Mouse (Mus musculus) kidney, embryonic 14.5 days (tissue): ENCODE data around the gene Spem1. TPM values are rescaled to one million over a fixed set of nuclear protein-coding genes. Genes with fewer than 3 reads are reported as not detected.
A peak's percentile ranks its signal among the peaks of the same experiment; 100 is the strongest.

Experiments used
- ATAC-seq: fragments of 200-750 bp; cut with Nextera tagmentation; 2 replicates; pipeline ENCODE4 v1.8.0; 2017; ENCODE audit warnings: moderate number of reproducible peaks, mild to moderate bottlenecking, moderate TSS enrichment, moderate library complexity; ENCODE audit not compliant: low FRiP score, low TSS enrichment
- H3K27ac ChIP-seq: fragments of 300-500 bp; sonication (generic); 2 replicates; pipeline ENCODE4 v1.5.1; 2014; ENCODE audit warnings: low read depth, mild to moderate bottlenecking, low read length, moderate library complexity, mixed read lengths
- H3K27me3 ChIP-seq: fragments of 300-500 bp; sonication (generic); 2 replicates; pipeline ENCODE4 v1.6.1; 2014; ENCODE audit warnings: mild to moderate bottlenecking, low read length; ENCODE audit not compliant: control insufficient read depth, insufficient read depth
- H3K36me3 ChIP-seq: fragments of 300-500 bp; sonication (generic); 2 replicates; pipeline ENCODE4 v1.6.1; 2014; ENCODE audit warnings: low read length, mixed read lengths; ENCODE audit not compliant: control insufficient read depth, insufficient read depth
- H3K4me1 ChIP-seq: fragments of 300-500 bp; sonication (generic); 2 replicates; pipeline ENCODE4 v1.6.1; 2014; ENCODE audit warnings: low read length, mixed read lengths; ENCODE audit not compliant: control insufficient read depth, insufficient read depth
- H3K4me2 ChIP-seq: fragments of 300-500 bp; sonication (generic); replicated peaks from 2 replicates; pipeline ENCODE4 v1.6.1; 2014; ENCODE audit warnings: low read depth, mild to moderate bottlenecking, low read length
- H3K4me3 ChIP-seq: fragments of 300-500 bp; sonication (generic); 2 replicates; pipeline ENCODE4 v1.5.1; 2014; ENCODE audit warnings: mild to moderate bottlenecking, low read length
- H3K9ac ChIP-seq: fragments of 300-500 bp; sonication (generic); 2 replicates; pipeline ENCODE4 v1.6.1; 2014; ENCODE audit warnings: low read depth, mild to moderate bottlenecking, low read length, moderate library complexity
- H3K9me3 ChIP-seq: fragments of 300-500 bp; sonication (generic); 2 replicates; pipeline ENCODE4 v1.6.1; 2016; ENCODE audit warnings: low read length; ENCODE audit not compliant: control insufficient read depth
- WGBS: fragments of 180-500 bp; shearing (Covaris S2); extraction: QIAGEN DNeasy Blood & Tissue Kit; methylation state at CpG from one replicate; pipeline ENCODE4 v1.1.7; 2014; 5-methylcytosine and 5-hydroxymethylcytosine counted together
- polyA plus RNA-seq: library from polyadenylated mRNA; unstranded; fragments of >200 nt; fragmentation: Nextera tagmentation; extraction: Ambion mirVana; gene quantifications from 2 replicates; pipeline ENCODE4 v1.2.1, GENCODE M21; 2014

Gene Spem1
- polyA plus RNA-seq, 1 experiment from 2014 or later: 0.27 TPM

DNA sequence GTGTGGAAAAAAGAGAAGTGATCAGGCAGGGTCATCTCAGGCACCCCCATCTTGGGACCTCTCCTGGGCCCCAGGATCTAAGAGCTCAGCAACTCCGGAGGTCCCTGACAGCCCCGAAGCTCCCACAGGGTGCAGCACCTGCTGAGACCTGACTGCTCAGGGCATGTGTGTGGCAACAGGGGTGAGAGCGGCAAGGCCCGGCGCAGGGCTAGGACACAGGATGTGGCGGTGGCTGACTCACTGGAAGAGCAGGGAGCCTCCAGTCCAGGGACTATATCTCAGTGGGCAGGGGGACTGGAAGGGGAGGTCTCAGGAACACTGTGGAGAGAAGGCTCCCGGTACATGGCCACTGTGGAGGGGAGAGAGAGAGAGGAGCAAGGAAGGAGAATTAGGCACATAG lies 24.1 kb downstream of the Spem1 start:
- 80% methylated on average over 7 of the region's 7 CpGs for WGBS
- no peak for ATAC-seq
- Histone ChIP-seq H3K36me3 (no peaks in the 10 kb centered on the region), H3K4me3 (no peak overlapping the region), H3K9ac (no peak overlapping the region), H3K27ac (no peak overlapping the region), H3K27me3 (peaks cover 20% of the 10 kb centered on the region), H3K4me2 (no peak overlapping the region), H3K4me1 (peaks cover 26% of the 10 kb centered on the region), H3K9me3 (no peaks in the 10 kb centered on the region)

DNA sequence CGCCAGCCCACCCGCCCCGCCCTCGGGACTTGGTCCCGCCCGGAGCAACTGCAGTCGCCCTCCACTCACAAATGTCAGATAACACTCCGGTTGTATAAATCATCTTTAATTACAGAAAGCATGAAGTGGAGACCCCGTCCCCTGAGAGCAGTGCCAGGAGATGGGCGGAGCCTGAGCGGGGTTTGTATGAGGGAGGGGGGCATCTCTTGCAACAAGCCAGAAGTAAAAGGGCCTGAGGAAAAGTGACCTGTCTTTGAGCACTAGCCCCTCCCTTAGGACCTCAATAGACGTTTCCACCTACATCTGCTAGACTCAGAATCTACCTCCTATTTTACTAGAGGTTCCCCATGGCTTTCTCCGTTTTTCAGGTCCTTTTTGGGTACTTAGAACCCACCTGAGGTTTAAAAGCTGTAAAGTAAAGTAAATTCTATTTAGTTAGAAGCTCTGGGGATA lies 26.0 kb downstream of the Spem1 start:
- Histone ChIP-seq H3K9me3 (no peaks in the 10 kb centered on the region), H3K36me3 (no peaks in the 10 kb centered on the region), H3K27me3 (peaks cover 10% of the 10 kb centered on the region), H3K9ac (peak overlapping the region; percentile 62; the same call in 1 of the 2 replicates), H3K4me2 (peak overlapping the region; percentile 94), H3K27ac (no peak overlapping the region), H3K4me3 (peak overlapping the region; percentile 54), H3K4me1 (peaks cover 13% of the 10 kb centered on the region)
- 2% methylated on average over 13 of the region's 13 CpGs for WGBS
- ATAC-seq: no peak

DNA sequence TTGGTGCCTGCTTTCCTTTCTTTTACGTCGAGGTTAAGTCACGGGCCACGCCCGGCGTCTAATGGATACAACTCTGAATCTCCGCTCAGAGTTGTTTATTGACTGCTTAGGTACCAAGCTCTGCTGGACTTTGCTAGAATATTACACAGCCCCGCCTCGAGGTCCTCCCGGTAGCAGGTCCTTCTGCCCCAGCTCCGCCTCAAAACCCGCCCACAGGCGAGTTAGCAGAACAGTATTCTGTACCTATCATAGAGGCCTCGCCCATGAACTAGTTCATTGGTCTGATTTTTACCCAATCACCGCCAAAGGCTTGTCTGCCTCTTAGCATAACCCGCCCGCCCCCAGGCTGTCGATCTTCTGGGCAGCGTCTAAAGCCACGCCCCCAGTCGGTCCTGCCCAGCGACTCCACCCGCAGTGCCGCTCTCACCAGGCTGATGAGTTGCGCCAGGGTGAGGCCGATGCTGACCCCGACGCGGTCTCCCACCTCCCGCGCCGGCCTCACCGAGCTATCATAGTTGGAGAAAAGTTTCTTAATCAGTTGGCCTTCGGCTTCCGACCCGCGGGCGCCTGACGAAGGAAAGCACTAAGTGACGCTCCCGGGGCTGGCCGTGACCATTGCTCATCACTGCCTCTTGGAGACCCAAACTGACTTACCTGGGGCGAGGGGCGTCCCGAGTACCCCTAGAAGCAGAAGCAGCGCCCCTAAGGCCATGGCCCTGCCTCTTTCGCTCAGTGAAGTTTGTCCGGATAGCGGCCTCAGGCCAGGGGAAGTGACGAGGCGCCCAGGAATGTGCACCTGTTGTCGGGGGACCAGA lies 26.6 kb downstream of the Spem1 start, which contains the start of gene Chrnb1:
Gene Chrnb1, minus strand, starts transcription at position 776 of the 815 bp plus-strand sequence.
- Histone ChIP-seq H3K27ac (peak within 1 kb of the TSS; percentile 42; the same call in 1 of the 2 replicates), H3K36me3 (no peaks in the 10 kb centered on the region), H3K9me3 (no peaks in the 10 kb centered on the region), H3K9ac (peak within 1 kb of the TSS; percentile 62), H3K4me1 (peaks cover 13% of the 10 kb centered on the region), H3K4me3 (peak within 1 kb of the TSS; percentile 54), H3K27me3 (peaks cover 10% of the 10 kb centered on the region), H3K4me2 (peak within 1 kb of the TSS; percentile 94)
- ATAC-seq: peak; percentile 95
- WGBS: 2% methylated on average over 52 of the region's 52 CpGs

DNA sequence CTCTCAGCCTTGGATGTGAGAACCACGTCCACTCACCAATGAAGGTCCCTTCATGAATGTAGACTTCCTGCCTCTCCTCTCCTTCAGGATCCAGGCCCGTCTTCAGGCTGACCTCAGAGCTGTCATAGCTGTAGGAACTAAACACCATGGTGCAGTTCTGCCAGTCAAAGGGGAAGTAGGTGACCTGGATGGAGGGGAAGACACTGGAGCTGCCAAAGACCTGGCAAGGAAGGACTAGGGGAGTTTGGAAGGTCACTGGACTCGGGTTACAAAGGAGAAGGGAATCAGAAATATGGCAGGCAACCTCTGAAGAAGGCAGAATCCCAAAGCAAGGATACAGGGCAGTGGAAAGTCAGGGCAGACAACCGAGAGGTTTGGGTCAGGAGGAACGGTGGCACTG lies 28.6 kb downstream of the Spem1 start:
- Histone ChIP-seq H3K4me1 (no peaks in the 10 kb centered on the region; the same call in 1 of the 2 replicates), H3K9me3 (no peaks in the 10 kb centered on the region), H3K27me3 (peaks cover 10% of the 10 kb centered on the region), H3K4me2 (no peak overlapping the region), H3K36me3 (no peaks in the 10 kb centered on the region), H3K4me3 (no peak overlapping the region), H3K9ac (no peak overlapping the region), H3K27ac (no peak overlapping the region)
- 57% methylated on average over 5 of the region's 5 CpGs for WGBS
- no peak for ATAC-seq

DNA sequence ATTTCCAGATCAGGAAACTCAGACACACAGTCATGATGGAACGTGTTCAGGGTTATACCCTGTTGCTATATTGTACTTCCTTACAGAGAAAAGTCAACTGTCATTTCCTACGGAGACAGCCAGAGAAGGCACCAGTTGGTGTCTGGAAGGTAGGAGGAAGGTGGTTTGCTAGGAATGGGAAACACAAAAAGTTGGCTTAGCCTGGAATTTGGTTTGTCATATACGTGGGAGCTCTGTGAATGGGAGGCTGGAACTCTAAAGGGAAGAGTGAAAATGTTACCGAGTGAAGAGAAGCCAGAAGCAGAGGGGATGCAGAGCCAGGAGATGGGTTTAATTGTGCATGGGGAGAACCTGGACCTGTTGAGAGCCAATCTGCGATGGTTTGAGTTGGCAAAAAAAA lies 30.6 kb downstream of the Spem1 start:
- Histone ChIP-seq H3K4me1 (no peaks in the 10 kb centered on the region; the same call in 1 of the 2 replicates), H3K4me3 (no peak overlapping the region), H3K36me3 (no peaks in the 10 kb centered on the region), H3K4me2 (no peak overlapping the region), H3K27me3 (peaks cover 4% of the 10 kb centered on the region), H3K27ac (no peak overlapping the region), H3K9me3 (no peaks in the 10 kb centered on the region), H3K9ac (no peak overlapping the region)
- WGBS: 71% methylated on average over 5 of the region's 5 CpGs
- ATAC-seq: no peak

DNA sequence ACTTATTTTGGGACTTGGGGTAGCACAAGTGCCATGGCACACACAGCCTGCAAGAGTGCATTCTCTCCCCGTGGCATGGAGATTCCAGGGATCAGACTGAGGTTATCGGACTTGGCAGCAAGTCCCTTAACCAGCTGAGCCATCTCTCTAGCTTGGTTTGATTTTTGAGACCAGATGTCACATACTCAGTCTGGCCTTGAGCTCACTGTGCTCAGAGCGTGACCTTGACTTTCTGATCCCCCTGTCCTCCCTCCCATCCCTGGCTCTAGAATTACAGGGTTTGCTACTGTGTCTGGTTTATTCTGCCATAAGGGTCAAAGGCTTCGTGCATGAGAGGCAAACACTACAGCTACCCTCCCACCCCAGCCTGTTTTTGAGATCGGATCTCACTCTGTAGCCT lies 32.5 kb downstream of the Spem1 start:
- no peaks in the 10 kb centered on the region for H3K27me3 ChIP-seq
- H3K4me2 ChIP-seq: no peak overlapping the region
- H3K9ac ChIP-seq: no peak overlapping the region
- H3K27ac ChIP-seq: no peak overlapping the region
- 0 out of 2 replicates have a peak, but pooled peaks have one; percentile 32 for ATAC-seq
- no peaks in the 10 kb centered on the region for H3K9me3 ChIP-seq
- H3K4me3 ChIP-seq: no peak overlapping the region
- 29% methylated on average over 5 of the region's 5 CpGs for WGBS
- no peaks in the 10 kb centered on the region for H3K36me3 ChIP-seq
- H3K4me1 ChIP-seq: no peaks in the 10 kb centered on the region

DNA sequence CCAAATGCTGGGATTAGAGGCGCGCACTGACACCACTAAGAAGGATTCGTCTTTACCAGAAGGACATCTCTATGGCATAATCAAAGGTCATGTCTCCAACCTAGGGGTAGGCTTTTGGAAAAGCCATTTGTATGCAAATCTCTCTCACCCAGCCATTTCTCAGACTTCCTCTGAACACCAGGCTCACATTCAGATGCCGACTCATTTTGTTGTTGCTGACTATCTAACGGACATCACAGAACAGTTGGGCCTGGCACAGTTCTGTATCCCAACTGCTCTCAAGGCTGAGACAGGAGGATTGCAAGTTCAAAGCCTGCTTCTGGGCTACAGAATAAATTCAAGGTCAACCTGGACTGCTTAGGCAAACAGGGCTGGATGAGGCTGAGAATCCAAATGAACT lies 34.7 kb downstream of the Spem1 start:
- no peak for ATAC-seq

DNA sequence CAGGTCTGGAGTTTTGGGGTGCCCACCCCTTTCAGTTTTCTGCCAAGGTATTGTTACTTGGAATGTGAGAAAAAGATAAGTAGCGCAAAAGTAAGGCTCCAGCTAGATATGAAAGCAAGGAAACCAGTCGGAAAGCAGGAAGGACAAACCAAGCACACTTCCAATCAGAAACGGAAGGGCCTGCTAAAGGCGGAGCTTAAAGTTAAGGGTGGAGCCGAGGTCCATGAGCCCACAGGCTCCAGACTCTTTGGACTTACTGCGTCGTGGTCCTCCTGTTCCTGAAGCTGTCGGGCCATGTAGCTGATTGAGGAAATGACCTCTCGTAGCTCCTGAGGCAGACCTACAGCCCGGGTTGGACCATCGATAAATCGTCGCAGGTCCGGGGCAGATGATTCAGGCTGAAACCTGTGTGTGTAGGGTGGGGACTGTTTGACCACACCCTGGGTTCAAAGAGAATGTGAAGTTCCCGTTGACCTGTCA lies 37.1 kb downstream of the Spem1 start:
- no peak for ATAC-seq
- no peak overlapping the region for H3K27ac ChIP-seq
- H3K27me3 ChIP-seq: no peaks in the 10 kb centered on the region
- H3K36me3 ChIP-seq: no peaks in the 10 kb centered on the region
- no peaks in the 10 kb centered on the region for H3K9me3 ChIP-seq
- H3K4me1 ChIP-seq: no peaks in the 10 kb centered on the region
- 36% methylated on average over 15 of the region's 15 CpGs for WGBS
- H3K4me3 ChIP-seq: no peak overlapping the region
- peak overlapping the region; percentile 32 for H3K4me2 ChIP-seq
- no peak overlapping the region for H3K9ac ChIP-seq

More for the DNA sequence above, 34.7 kb downstream of the Spem1 start:
- no peak overlapping the region for H3K4me3 ChIP-seq
- H3K27ac ChIP-seq: no peak overlapping the region
- H3K9me3 ChIP-seq: no peaks in the 10 kb centered on the region
- no peaks in the 10 kb centered on the region for H3K36me3 ChIP-seq
- H3K4me1 ChIP-seq: no peaks in the 10 kb centered on the region
- H3K4me2 ChIP-seq: no peak overlapping the region
- 91% methylated on average over 5 of the region's 5 CpGs for WGBS
- no peak overlapping the region for H3K9ac ChIP-seq
- no peaks in the 10 kb centered on the region for H3K27me3 ChIP-seq

DNA sequence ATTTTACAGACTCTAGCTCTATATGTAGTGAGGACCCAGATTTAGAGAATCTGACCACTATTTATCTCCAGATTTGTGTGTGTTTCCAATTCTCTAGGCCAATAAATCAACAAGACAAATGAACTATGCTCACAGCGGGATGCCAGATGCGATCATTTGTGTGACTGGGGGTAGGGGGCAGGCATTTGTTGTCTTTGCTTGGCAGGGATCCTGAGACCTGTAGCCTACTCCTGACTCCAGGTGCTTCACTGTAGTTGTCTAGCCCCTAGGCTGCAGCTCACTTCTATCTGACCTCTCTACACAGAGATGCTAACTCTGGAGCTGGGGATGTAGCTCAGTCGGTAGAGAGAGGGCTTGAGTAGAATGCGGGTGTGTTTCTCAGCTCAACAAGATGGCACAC lies 40.2 kb downstream of the Spem1 start:
- Histone ChIP-seq H3K36me3 (0 out of 2 replicates have a peak, but pooled peaks cover 2% of the 10 kb centered on the region), H3K4me1 (peaks cover 14% of the 10 kb centered on the region), H3K27me3 (peaks cover 4% of the 10 kb centered on the region; the same call in 1 of the 2 replicates), H3K9me3 (no peaks in the 10 kb centered on the region), H3K4me3 (no peak overlapping the region), H3K9ac (no peak overlapping the region), H3K4me2 (no peak overlapping the region), H3K27ac (no peak overlapping the region)
- no peak for ATAC-seq
- 24% methylated on average over 4 of the region's 4 CpGs for WGBS
